Mouse (Mus musculus): ENCODE data around the gene Fhit.
"Not testable (repeated sequence)": the region's sequence is repeated elsewhere in the genome, so short reads cannot be mapped to it uniquely, and the experiment has no call there.

Gene Fhit

DNA sequence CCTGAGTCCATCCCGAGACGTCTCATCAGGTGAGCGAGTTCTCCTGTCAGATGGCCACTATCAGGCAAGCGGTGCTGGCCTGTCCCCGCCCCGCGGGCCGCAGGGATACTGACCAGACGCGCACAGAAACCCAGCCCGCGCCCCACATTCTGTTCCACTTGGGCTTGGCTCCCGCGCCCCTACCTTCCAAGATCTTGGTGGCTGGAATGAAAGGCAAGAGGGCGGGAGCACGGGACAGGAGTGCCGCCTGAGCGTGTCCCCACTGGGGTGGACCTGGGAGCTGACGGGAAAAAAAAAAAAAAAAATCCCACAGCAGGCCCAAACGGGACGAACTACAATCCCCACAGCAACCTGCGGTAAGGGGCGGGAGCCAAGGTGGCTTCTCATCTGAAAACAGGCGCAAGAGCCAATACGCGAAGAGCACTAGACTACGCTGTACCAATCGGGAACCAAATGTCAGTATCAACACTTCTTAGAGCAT, at the start of gene Fhit:
TSS of gene Fhit (minus strand) at position 285 of the 481 bp plus-strand sequence.
- peak; percentile 96 for DNase-seq

DNA sequence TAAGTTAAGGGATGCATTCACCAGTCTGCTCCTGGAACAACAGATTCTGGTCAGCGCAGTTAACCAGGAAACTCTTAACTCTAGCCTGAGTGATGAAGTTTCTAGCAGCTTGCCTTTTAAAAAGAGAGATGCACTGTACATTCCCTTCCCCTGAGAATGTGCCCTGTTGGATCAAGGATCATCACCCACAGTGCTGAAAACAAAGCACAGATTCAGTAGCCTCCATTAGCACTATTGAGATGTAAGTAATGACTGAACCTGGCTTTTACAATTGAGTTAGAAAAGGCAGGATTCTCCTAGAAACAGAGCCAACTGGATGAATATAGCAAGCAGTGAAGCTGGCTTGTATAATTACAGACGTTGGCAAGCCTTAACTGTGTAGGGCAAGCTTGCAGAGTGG, 45.0 kb upstream of the Fhit start:
- DNase-seq, result no peak

- peak; percentile 94 for DNase-seq
Measured at GRCm38 (mm10) chr14:11160806-11161450, 907 bp downstream of the Fhit start.

- DNase-seq, result peak; percentile 17
Measured at GRCm38 (mm10) chr14:11159641-11160040, 2.2 kb downstream of the Fhit start.

- no peak for DNase-seq
Measured at GRCm38 (mm10) chr14:11159021-11159420, 2.8 kb downstream of the Fhit start.

- DNase-seq, result no peak
Measured at GRCm38 (mm10) chr14:11157741-11158140, 4.1 kb downstream of the Fhit start.

- no peak for DNase-seq
Measured at GRCm38 (mm10) chr14:11151634-11152321, 10.1 kb downstream of the Fhit start.

DNA sequence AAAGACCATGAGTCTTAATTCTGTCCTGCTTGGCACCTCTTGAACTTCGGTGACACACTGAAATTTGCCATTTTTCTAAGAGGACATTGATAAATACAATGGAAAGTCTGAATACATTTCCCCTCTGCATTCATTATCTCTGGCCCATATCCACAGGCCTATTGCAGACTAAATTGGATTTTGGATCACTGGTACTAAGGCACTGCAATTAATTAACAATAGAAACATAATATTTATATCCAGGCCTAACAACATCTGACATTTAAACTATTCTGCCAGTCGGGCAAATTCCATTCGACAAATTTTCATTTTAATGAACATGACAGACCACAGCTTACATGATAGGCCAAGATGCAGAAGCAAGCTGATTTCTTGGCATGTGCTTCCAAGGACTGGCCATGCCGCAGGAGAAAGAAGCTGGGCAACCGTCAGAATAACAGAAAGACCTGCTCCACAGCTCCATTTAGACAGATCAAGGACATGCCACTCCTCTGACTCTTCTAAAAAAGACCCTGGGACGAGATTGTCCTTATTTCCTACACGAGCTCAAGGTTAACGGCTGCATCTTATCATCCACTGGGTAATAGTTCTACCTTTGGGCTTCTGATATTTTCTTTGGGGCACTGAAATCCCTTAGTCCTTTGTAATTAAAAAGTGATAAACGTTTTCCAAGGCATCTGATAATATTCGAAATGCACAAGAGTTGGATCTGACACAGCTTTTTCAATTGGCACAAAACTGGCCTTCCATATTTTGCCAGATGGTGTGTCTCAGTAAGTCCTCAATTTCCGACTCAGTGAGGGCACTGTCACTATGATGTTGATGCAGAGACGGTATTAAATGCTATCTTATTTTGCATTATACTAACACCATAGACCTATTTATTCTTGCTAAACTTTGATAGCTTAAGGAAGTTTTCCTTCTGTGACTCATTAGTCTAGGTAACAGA, 27.8 kb downstream of the Fhit start:
- no peak for DNase-seq

DNA sequence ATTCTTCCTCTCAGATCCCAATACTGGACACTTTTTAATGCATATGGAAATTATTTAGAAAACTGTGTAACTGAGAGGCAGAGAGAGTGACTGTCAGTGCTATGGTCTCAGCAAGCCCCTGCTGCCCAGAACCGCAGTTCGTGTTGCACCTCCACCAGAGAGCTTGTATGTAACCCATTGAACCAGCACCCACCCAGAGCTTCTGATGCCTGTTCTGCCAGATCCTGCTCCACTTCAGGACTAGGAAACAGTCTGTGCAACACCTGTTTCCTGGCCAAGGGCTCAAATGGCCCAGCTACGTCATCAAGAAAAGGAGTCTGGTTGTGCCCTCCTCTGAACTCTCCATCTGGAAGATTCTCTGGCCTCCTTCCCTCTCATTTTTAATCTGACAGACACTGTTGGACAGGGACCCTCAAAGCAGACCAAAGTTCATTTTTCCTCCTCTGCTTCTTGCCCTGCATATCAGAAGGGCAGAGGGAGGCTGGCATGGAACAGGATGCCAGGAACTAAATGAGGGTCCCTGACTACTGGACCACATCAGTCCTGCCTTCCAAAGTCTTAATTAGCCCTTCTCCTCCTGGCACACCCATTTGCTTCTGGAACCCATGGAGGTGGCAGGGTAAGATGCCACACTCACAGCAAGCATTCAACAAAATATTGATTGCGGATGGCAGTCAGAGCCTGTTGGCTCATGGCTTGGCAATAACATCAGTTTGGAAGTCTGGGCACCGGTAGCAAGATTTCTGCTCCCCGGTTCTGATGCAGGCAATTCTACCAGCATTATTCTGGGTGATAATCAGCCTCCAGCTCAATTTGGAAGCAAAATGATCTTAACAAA, 29.0 kb downstream of the Fhit start:
- DNase-seq, result no peak

DNA sequence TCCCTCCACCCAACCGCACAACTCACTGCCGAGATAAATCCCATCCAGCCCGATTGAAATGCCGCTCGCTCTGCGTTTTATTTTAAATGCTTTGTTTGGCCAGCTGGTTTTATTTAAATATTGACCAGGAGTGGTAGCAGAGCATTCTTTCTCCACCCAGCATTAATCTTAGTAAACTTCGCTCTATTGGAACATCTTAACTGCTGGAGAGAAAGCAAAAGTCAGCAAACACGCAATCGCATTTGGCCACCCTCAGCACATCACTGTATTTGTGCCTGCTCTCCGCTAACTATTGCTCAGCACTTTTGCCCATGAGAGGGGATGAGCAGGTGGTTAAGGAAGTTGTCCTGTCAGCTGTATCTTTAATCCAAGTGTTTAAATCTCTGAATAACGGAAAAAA, 36.7 kb downstream of the Fhit start:
- no peak for DNase-seq

DNA sequence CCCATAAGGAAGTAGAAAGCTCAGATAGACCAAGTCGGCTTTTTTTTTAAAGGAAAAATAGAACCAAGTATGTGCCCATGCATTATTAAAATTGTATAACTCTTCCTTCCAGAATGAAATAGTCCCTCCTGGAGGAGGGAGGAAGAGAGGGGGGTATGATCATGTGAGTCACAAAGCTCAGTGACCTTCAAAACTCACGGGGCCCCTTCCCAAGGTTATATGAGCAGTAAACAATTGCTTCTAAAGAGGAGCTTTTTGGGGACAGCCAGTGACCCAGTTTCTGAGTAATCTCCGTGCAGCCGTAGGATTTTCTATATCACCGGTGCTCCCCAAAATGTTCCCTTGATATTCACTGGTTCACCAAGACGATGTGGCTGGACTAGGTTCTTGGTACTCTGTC, 42.8 kb downstream of the Fhit start:
- no peak for DNase-seq

- DNase-seq, result no peak
Measured at GRCm38 (mm10) chr14:11085596-11085995, 76.2 kb downstream of the Fhit start.

- no peak for DNase-seq
Measured at GRCm38 (mm10) chr14:11083946-11084345, 77.9 kb downstream of the Fhit start.

DNA sequence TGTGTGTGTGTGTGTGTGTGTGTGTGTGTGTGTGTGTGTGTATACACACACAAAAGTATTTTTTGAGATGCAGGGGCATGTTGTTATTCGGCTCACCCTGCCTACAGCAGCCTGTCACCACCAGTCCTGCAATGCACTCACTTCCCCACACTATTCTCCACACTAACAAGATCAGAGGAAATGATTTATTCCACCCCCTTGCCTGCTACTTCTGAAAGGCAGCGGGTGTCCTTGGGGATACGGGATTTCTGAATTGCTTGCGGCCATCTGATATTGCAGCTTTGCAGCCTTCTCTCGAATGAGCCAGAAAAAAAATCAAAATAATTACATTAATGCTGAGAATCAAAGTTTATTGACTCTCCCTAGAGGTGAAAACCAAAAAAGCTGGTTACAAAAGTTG, 78.4 kb downstream of the Fhit start:
- DNase-seq, result no peak

DNA sequence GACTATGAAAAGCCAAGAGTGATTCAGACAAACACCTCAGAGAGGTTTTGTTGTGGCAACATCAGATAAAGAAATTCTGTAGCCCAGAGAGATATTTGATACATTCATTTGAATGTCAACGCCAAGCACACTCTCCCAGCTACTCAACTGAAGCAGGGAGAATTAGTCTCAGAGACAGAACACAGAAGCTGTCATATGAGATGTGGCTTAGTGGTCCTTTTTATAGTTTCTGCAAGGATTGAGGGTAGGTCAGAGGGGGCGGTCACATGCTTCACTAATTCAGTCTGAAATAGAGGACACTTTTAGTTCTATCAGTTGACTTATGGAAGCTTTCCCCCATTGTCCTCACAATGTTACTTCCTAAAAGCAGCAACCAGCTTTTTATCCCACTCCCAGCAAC, 98.2 kb downstream of the Fhit start:
- DNase-seq, result no peak

DNA sequence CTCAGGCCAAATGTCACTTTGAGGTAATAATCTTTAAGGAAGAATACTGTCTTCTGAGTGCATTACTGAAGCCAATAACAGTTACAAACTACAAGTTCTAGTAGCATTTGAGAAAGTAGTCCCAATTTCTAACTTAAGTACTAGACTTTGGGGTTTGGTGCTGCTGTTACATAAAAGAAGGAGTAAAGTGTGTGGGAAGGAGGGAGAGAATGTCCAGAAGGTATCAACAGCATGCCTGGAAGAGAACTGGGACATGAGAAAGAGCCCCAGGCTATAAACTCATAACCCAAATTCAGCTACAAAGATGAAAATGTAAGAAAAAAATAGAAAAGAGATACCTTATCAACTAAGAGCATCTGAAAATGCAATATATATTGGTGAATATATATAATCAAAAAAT, 101.6 kb downstream of the Fhit start:
- no peak for DNase-seq

DNA sequence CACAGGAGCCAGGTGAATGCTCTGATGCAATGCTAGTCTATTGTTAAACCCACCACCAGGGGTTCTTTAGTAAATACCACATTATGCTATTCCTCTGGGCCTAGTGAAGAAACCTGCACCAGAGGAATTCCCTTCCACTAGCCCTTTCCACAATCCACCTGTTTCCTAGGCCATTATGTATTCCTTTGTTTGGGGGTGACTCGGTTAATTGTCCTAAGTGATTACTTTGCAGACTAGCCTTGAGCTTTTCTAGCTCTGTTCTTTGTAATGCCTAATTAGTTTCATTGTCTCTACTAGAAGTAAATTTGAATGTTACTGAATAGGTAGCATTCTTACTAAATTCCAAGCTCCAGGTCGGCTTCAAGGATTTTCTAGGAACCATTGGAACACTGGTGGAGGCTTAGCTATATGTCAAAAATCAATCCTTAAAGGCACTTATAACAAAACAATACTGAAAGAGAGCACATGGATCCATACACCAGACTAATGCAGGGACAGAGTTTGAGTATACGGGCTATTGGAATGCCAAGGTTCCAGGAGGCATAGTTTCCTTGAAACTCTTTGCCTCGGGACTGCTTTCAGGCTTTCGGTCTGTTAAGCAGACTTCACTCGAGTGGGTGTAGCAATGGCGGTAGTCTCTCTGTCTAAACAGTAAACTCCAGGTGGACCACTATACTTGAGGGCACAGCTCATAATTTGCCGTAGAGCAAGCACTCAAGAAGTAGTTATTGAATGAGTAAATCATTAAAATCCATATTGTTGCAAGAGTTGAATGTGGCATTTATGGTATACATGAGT, 122.1 kb downstream of the Fhit start:
- not testable (repeated sequence) for DNase-seq

- DNase-seq, result no peak
Measured at GRCm38 (mm10) chr14:11021391-11021790, 140.4 kb downstream of the Fhit start.

GRCm38 (mm10) chr14:10978651-10979050, 183.2 kb downstream of the Fhit start:
- no peak for DNase-seq

DNA sequence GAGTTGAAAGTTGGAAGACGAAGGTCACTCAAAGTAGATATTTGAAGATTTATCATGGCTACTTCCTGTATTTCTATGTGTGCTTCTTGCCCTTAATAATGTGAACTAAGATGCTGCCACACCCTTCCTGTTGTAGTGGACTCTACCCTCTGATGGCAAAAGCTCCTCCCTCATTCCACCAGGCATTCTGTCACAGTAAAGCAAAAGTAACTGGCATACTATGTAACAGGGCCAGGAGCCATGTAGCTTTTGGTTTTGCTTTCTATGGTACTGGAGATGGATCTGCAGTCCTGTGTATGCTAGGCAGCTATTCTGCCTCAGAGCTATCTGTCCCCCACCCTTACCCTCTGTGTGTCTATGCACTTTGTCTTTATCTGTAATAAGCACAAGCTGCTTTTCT, 220.2 kb downstream of the Fhit start:
- no peak for DNase-seq

- DNase-seq, result no peak
Measured at GRCm38 (mm10) chr14:10933667-10934066, 228.2 kb downstream of the Fhit start.

All from cerebellum, adult 9-11 months (tissue).